Comparison of ENCODE assay signal across 8 mouse cellular contexts in the genomic region with DNA sequence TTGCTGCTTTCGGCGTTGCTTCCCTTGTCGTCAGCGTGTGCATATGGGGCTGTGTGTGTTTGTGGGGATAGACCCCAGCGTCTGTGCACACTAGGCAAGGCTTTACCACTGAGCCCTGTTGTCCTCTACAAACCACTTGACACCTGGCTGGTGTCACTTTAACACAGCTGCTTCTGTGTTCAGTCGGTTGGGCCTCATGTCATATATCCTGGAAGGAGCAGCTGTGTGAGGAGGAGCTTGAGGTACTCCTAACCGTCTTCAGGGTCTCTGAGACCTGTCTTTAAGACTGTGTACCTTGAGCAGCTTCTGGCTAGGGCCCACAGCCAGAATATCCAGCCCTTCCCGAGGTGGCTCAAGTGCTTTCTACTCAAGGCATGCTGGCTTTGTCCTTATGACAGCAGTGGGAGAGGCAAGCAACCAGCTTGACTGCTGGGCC. TPM values are rescaled to one million over a fixed set of nuclear protein-coding genes. Genes with fewer than 3 reads are reported as not detected.
DNase-seq lines count a peak whose midpoint lies in the region; ATAC-seq and TF ChIP-seq lines count a peak whose summit lies in the region.

No protein-coding gene starts in this region.

- WGBS in heart, postnatal 0 days, result 40% methylated on average over 8 of the region's 8 CpGs
- 51% methylated on average over 8 of the region's 8 CpGs for WGBS in forebrain, embryonic 12.5 days
- 49% methylated on average over 8 of the region's 8 CpGs for WGBS in liver, embryonic 13.5 days (ENCODE audit: insufficient replicate concordance)
- WGBS in stomach, embryonic 15.5 days, result 51% methylated on average over 8 of the region's 8 CpGs

- no peaks in the 10 kb centered on the region for H3K27me3 ChIP-seq in heart, postnatal 0 days (ENCODE audit: control insufficient read depth, insufficient read depth, low read length)
- H3K27me3 ChIP-seq in forebrain, embryonic 12.5 days, result no peaks in the 10 kb centered on the region
- no peaks in the 10 kb centered on the region for H3K27me3 ChIP-seq in liver, embryonic 13.5 days
- no peaks in the 10 kb centered on the region for H3K27me3 ChIP-seq in stomach, embryonic 15.5 days (replicated peaks)

- TF ChIP-seq CTCF in heart, postnatal 0 days (IDR thresholded peaks at IDR 0.05; ENCODE audit: low read depth), result no peak

- no peak for DNase-seq in heart, postnatal 0 days (ENCODE audit: low spot score)
- no peak for DNase-seq in heart, adult 8-10 months (ENCODE audit: low spot score)
- no peak for DNase-seq in liver, embryonic 13.5 days
- no peak for DNase-seq in testis, postnatal 14 days (ENCODE audit: low spot score)
- DNase-seq in layer of hippocampus, postnatal 25 days (ENCODE audit: extremely low spot score in 1 of 2, low spot score in 1 of 2), result no peak
- DNase-seq in cerebellum, postnatal 4 days (ENCODE audit: low spot score in 2 of 2), result no peak

- H3K9me3 ChIP-seq in heart, postnatal 0 days (replicated peaks; ENCODE audit: control insufficient read depth, low read length), result no peaks in the 10 kb centered on the region
- H3K9me3 ChIP-seq in forebrain, embryonic 12.5 days, result no peaks in the 10 kb centered on the region
- no peaks in the 10 kb centered on the region for H3K9me3 ChIP-seq in liver, embryonic 13.5 days (replicated peaks)
- H3K9me3 ChIP-seq in stomach, embryonic 15.5 days, result no peaks in the 10 kb centered on the region

- peak overlapping the region; percentile 0; the same call in 1 of the 2 replicates for H3K4me3 ChIP-seq in heart, postnatal 0 days (ENCODE audit: low read depth, low read length)
- H3K4me3 ChIP-seq in forebrain, embryonic 12.5 days (replicated peaks), result no peak overlapping the region
- no peak overlapping the region for H3K4me3 ChIP-seq in liver, embryonic 13.5 days (replicated peaks)
- H3K4me3 ChIP-seq in stomach, embryonic 15.5 days (replicated peaks), result no peak overlapping the region

- no peaks in the 10 kb centered on the region for H3K36me3 ChIP-seq in heart, postnatal 0 days (replicated peaks; ENCODE audit: control insufficient read depth, insufficient read depth, low read length)
- 0 out of 2 replicates have a peak, but pooled peaks cover 2% of the 10 kb centered on the region for H3K36me3 ChIP-seq in forebrain, embryonic 12.5 days (replicated peaks)
- peaks cover 8% of the 10 kb centered on the region; the same call in 1 of the 2 replicates for H3K36me3 ChIP-seq in liver, embryonic 13.5 days
- H3K36me3 ChIP-seq in stomach, embryonic 15.5 days, result no peaks in the 10 kb centered on the region

- peak overlapping the region; percentile 66 for H3K27ac ChIP-seq in heart, postnatal 0 days (ENCODE audit: low read depth)
- H3K27ac ChIP-seq in forebrain, embryonic 12.5 days, result peak overlapping the region; percentile 86
- H3K27ac ChIP-seq in liver, embryonic 13.5 days, result peak overlapping the region; percentile 40
- peak overlapping the region; percentile 32; the same call in 1 of the 2 replicates for H3K27ac ChIP-seq in stomach, embryonic 15.5 days

- H3K4me1 ChIP-seq in heart, postnatal 0 days (ENCODE audit: control insufficient read depth, insufficient read depth), result peaks cover 78% of the 10 kb centered on the region
- peaks cover 79% of the 10 kb centered on the region for H3K4me1 ChIP-seq in forebrain, embryonic 12.5 days
- peaks cover 91% of the 10 kb centered on the region for H3K4me1 ChIP-seq in liver, embryonic 13.5 days (replicated peaks)
- H3K4me1 ChIP-seq in stomach, embryonic 15.5 days, result peaks cover 55% of the 10 kb centered on the region

- H3K4me2 ChIP-seq in heart, postnatal 0 days (ENCODE audit: low read depth, low read length), result peak overlapping the region; percentile 19; the same call in 1 of the 2 replicates
- peak overlapping the region; percentile 50 for H3K4me2 ChIP-seq in forebrain, embryonic 12.5 days
- no peak overlapping the region for H3K4me2 ChIP-seq in liver, embryonic 13.5 days
- peak overlapping the region; percentile 29 for H3K4me2 ChIP-seq in stomach, embryonic 15.5 days

- no peak for TF ChIP-seq EP300 in heart, postnatal 0 days (IDR thresholded peaks at IDR 0.05; ENCODE audit: low read depth)

- no peak for ATAC-seq in heart, postnatal 0 days (ENCODE audit: insufficient read depth, low read depth)
- no peak for ATAC-seq in forebrain, embryonic 12.5 days (ENCODE audit: low FRiP score)
- ATAC-seq in liver, embryonic 13.5 days (ENCODE audit: low read depth), result no peak
- ATAC-seq in stomach, embryonic 15.5 days (ENCODE audit: insufficient read depth, low FRiP score, low read depth), result no peak

- H3K9ac ChIP-seq in heart, postnatal 0 days (replicated peaks; ENCODE audit: low read depth, low read length), result no peak overlapping the region; the same call in 1 of the 2 replicates
- H3K9ac ChIP-seq in forebrain, embryonic 12.5 days, result peak overlapping the region; percentile 36; the same call in 1 of the 2 replicates
- no peak overlapping the region for H3K9ac ChIP-seq in liver, embryonic 13.5 days
- no peak overlapping the region for H3K9ac ChIP-seq in stomach, embryonic 15.5 days

RNA-seq across cellular contexts. Expression of gene Psap, which starts 7.3 kb away (rescaled TPM):
- total RNA-seq in heart, postnatal 0 days (2014; rRNA removed; ENCODE audit: low replicate concordance), result 464 and 479 TPM in 2 replicates
- 135 and 139 TPM in 2 replicates for polyA plus RNA-seq in heart, postnatal 0 days (2015; fragmentation: Nextera tagmentation; extraction: Ambion mirVana)
- 1,000 to 10,000 TPM; 1,268 to 1,360 (median 1,315) TPM for total RNA-seq in heart, adult 8-10 months (2022)
- 86.9 and 90.5 TPM in 2 replicates for polyA plus RNA-seq in forebrain, embryonic 12.5 days (2016; fragmentation: Nextera tagmentation; extraction: Ambion mirVana)
- 52.6 and 54.5 TPM in 2 replicates for polyA plus RNA-seq in liver, embryonic 13.5 days (2015; fragmentation: Nextera tagmentation; extraction: Ambion mirVana)
- polyA plus RNA-seq in stomach, embryonic 15.5 days (2015; fragmentation: Nextera tagmentation; extraction: Ambion mirVana), result 142 and 155 TPM in 2 replicates
- total RNA-seq in layer of hippocampus, postnatal 25 days (2021), result 1,000 to 10,000 TPM; 1,375 to 1,496 TPM

Comparison
In these comparisons a context has a peak if more than half of its experiments do, and no peak if none do; other contexts are left out.
1. H3K27ac ChIP-seq: peak in every context shown above with its lines; median percentile 86 in forebrain, embryonic 12.5 days; 66 in heart, postnatal 0 days; 40 in liver, embryonic 13.5 days; 32 in stomach, embryonic 15.5 days.